Mouse (Mus musculus) layer of hippocampus, adult 9-10 months (tissue): ENCODE measurements around the gene Trib2.

Experiments
- DNase-seq: peaks from one replicate; pipeline ENCODE4 v3.0.0; 2022; ENCODE audit warnings: low spot score

Gene Trib2

GRCm38 (mm10) chr12:15765996-15766395, 50.7 kb downstream of the Trib2 start:
- DNase-seq = no peak

GRCm38 (mm10) chr12:15765238-15765637, 51.5 kb downstream of the Trib2 start:
- DNase-seq = no peak

- DNase-seq = peak; percentile 67
These were observed 55.1 kb downstream of the Trib2 start for GRCm38 (mm10) chr12:15761453-15762116.

GRCm38 (mm10) chr12:15760684-15761083, 56.0 kb downstream of the Trib2 start:
- DNase-seq = no peak

GRCm38 (mm10) chr12:15758866-15759265, 57.9 kb downstream of the Trib2 start:
- DNase-seq = peak; percentile 43

GRCm38 (mm10) chr12:15757351-15757750, 59.4 kb downstream of the Trib2 start:
- DNase-seq = no peak

- DNase-seq = no peak
These were observed 61.6 kb downstream of the Trib2 start for GRCm38 (mm10) chr12:15755030-15755690.

- DNase-seq = no peak
These were observed 62.1 kb downstream of the Trib2 start for GRCm38 (mm10) chr12:15754602-15755001.

- no peak for DNase-seq
These were observed 67.0 kb downstream of the Trib2 start for GRCm38 (mm10) chr12:15749646-15750195.

- no peak for DNase-seq
These were observed 71.0 kb downstream of the Trib2 start for GRCm38 (mm10) chr12:15745752-15746151.
